20 mouse cellular contexts compared by ENCODE assay signal in genomic region chr10:40399328-40399727, GRCm38 (mm10). TPM values are rescaled to one million over a fixed set of nuclear protein-coding genes. Genes with fewer than 3 reads are reported as not detected.
DNase-seq lines count a peak whose midpoint lies in the region; ATAC-seq and TF ChIP-seq lines count a peak whose summit lies in the region.
"Had no signal": no experiment of that assay in that cellular context is flagged by ENCODE, and none has a peak within 500 bp of the region (broad histone marks: within the 10 kb centered on the region; RNA-seq: fewer than 3 reads in every experiment).

No protein-coding gene starts in this region.

- no peak for TF ChIP-seq RAD21 in MEL (IDR thresholded peaks at IDR 0.05; ENCODE audit: low read depth, low read length)

- H3K4me3 ChIP-seq in liver, adult 2 months (ENCODE audit: insufficient read depth, low read depth, low read length), result no peak overlapping the region
- H3K4me3 ChIP-seq in liver, embryonic 12.5 days, result no peak overlapping the region
- H3K4me3 ChIP-seq in MEL (ENCODE audit: control insufficient read depth in 1 of 2, insufficient read depth in 1 of 2, low read depth in 2 of 2, low read length in 2 of 2), result no peak overlapping the region
- H3K4me3 ChIP-seq in midbrain, embryonic 16.5 days (ENCODE audit: low read depth, low read length), result no peak overlapping the region
- H3K4me3 ChIP-seq: embryonic facial prominence, embryonic 10.5 days; embryonic facial prominence, embryonic 12.5 days; forebrain, embryonic 13.5 days; forebrain, embryonic 15.5 days had no signal

- no peak for TF ChIP-seq POLR2A in liver, adult 2 months (IDR thresholded peaks at IDR 0.05; ENCODE audit: extremely low read depth, insufficient read depth, low read length)
- TF ChIP-seq POLR2A in MEL (IDR thresholded peaks at IDR 0.05; ENCODE audit: control insufficient read depth in 1 of 2, insufficient read depth in 1 of 2, low read depth in 1 of 2, low read length in 2 of 2, poor library complexity in 1 of 2), result no peak

- no peak overlapping the region for H3K9ac ChIP-seq in liver, adult 2 months (ENCODE audit: low read depth, low read length)
- H3K9ac ChIP-seq in liver, embryonic 12.5 days, result no peak overlapping the region
- H3K9ac ChIP-seq in MEL (ENCODE audit: control insufficient read depth, low read depth, low read length, poor library complexity, severe bottlenecking), result no peak overlapping the region
- no peak overlapping the region for H3K9ac ChIP-seq in midbrain, embryonic 16.5 days (ENCODE audit: low read depth, low read length)
- H3K9ac ChIP-seq: embryonic facial prominence, embryonic 12.5 days; forebrain, embryonic 13.5 days; forebrain, embryonic 15.5 days had no signal

- no peak for ATAC-seq in liver, embryonic 12.5 days
- peak; percentile 62 for ATAC-seq in megakaryocyte progenitor cell, adult 5-6 weeks (replicated peaks; ENCODE audit: poor library complexity)
- no peak for ATAC-seq in midbrain, embryonic 16.5 days
- ATAC-seq: activated CD4-positive, CD25-positive, alpha-beta regulatory T cell, adult 4 months; forebrain, embryonic 13.5 days; forebrain, embryonic 15.5 days; Patski had no signal

- TF ChIP-seq EP300 in MEL (IDR thresholded peaks at IDR 0.05; ENCODE audit: low read depth in 1 of 2, low read length in 2 of 2), result peak; percentile 42 to 70

- WGBS in liver, adult 2 months, result 55% methylated on average over 2 of the region's 2 CpGs
- WGBS in liver, embryonic 12.5 days (ENCODE audit: insufficient replicate concordance), result 60% methylated on average over 2 of the region's 2 CpGs
- 83% methylated on average over 2 of the region's 2 CpGs for WGBS in midbrain, embryonic 16.5 days

- no peak overlapping the region for H3K4me2 ChIP-seq in liver, embryonic 12.5 days
- H3K4me2 ChIP-seq in midbrain, embryonic 16.5 days (ENCODE audit: low read length), result no peak overlapping the region
- H3K4me2 ChIP-seq: embryonic facial prominence, embryonic 12.5 days; forebrain, embryonic 13.5 days; forebrain, embryonic 15.5 days had no signal

- no peak for TF ChIP-seq CTCF in liver, adult 2 months (IDR thresholded peaks at IDR 0.05; ENCODE audit: low read depth, low read length)
- TF ChIP-seq CTCF in MEL (IDR thresholded peaks at IDR 0.05 in 2 of 3, conservative IDR thresholded peaks at IDR 0.05 in 1 of 3; ENCODE audit: control insufficient read depth in 1 of 3, insufficient read depth in 1 of 3, low read depth in 2 of 3, low read length in 3 of 3, poor library complexity in 1 of 3, severe bottlenecking in 1 of 3), result no peak

- H3K9me3 ChIP-seq in liver, embryonic 12.5 days (replicated peaks), result no peaks in the 10 kb centered on the region
- no peaks in the 10 kb centered on the region for H3K9me3 ChIP-seq in MEL (replicated peaks; ENCODE audit: insufficient read depth, low read length)
- no peaks in the 10 kb centered on the region for H3K9me3 ChIP-seq in midbrain, embryonic 16.5 days (replicated peaks; ENCODE audit: control insufficient read depth, low read length, poor library complexity, severe bottlenecking)
- H3K9me3 ChIP-seq: embryonic facial prominence, embryonic 10.5 days; embryonic facial prominence, embryonic 12.5 days; forebrain, embryonic 13.5 days; forebrain, embryonic 15.5 days had no signal

- peak; percentile 27 for DNase-seq in liver, adult 2 months (ENCODE audit: extremely low read depth, low read depth, low spot score)
- peak; percentile 31 for DNase-seq in MEL (ENCODE audit: low read depth, low spot score)
- no peak for DNase-seq in kidney, postnatal 10 days
- DNase-seq: adrenal gland, adult 8-10 months; adrenal gland, postnatal 14 days; adrenal gland, postnatal 36 days; cerebellum, adult 11-12 months; cerebellum, adult 2 months; cerebellum, adult 9-10 months; cerebellum, postnatal 10 days; cerebellum, postnatal 25 days had no signal

- H3K27me3 ChIP-seq in liver, adult 2 months (ENCODE audit: control insufficient read depth, insufficient read depth, low read length), result no peaks in the 10 kb centered on the region
- H3K27me3 ChIP-seq in liver, embryonic 12.5 days (replicated peaks), result no peaks in the 10 kb centered on the region
- no peaks in the 10 kb centered on the region for H3K27me3 ChIP-seq in MEL (ENCODE audit: control insufficient read depth in 1 of 2, insufficient read depth in 2 of 2, low read length in 2 of 2)
- no peaks in the 10 kb centered on the region for H3K27me3 ChIP-seq in midbrain, embryonic 16.5 days (ENCODE audit: control insufficient read depth, insufficient read depth, low read depth, low read length)
- H3K27me3 ChIP-seq: embryonic facial prominence, embryonic 12.5 days; forebrain, embryonic 13.5 days; forebrain, embryonic 15.5 days; Patski had no signal

- no peaks in the 10 kb centered on the region for H3K36me3 ChIP-seq in liver, adult 2 months (ENCODE audit: control insufficient read depth, insufficient read depth, low read length)
- H3K36me3 ChIP-seq in liver, embryonic 12.5 days, result peaks cover 5% of the 10 kb centered on the region; the same call in 1 of the 2 replicates
- peaks cover 0 to 12% of the 10 kb centered on the region in 2 experiments; a peak in 3 of 4 replicates for H3K36me3 ChIP-seq in MEL (ENCODE audit: control insufficient read depth in 1 of 2, insufficient read depth in 2 of 2, low read length in 2 of 2)
- H3K36me3 ChIP-seq in midbrain, embryonic 16.5 days (ENCODE audit: control insufficient read depth, insufficient read depth, low read length), result no peaks in the 10 kb centered on the region
- H3K36me3 ChIP-seq: embryonic facial prominence, embryonic 12.5 days; forebrain, embryonic 15.5 days had no signal

- no peaks in the 10 kb centered on the region for H3K4me1 ChIP-seq in liver, adult 2 months (ENCODE audit: control insufficient read depth, insufficient read depth, low read length)
- H3K4me1 ChIP-seq in liver, embryonic 12.5 days, result peaks cover 6% of the 10 kb centered on the region; the same call in 1 of the 2 replicates
- peaks cover 3 to 6% of the 10 kb centered on the region in 2 experiments for H3K4me1 ChIP-seq in MEL (ENCODE audit: control insufficient read depth in 1 of 2, insufficient read depth in 2 of 2, low read length in 2 of 2)
- no peaks in the 10 kb centered on the region for H3K4me1 ChIP-seq in midbrain, embryonic 16.5 days (ENCODE audit: control insufficient read depth, insufficient read depth, low read length)
- H3K4me1 ChIP-seq: embryonic facial prominence, embryonic 10.5 days; embryonic facial prominence, embryonic 12.5 days; forebrain, embryonic 13.5 days; forebrain, embryonic 15.5 days had no signal

- no peaks in the 10 kb centered on the region; the same call in 1 of the 2 replicates for H3K79me2 ChIP-seq in liver, adult 2 months (ENCODE audit: control insufficient read depth, insufficient read depth, low read length)
- no peaks in the 10 kb centered on the region; the same call in 1 of the 2 replicates for H3K79me2 ChIP-seq in MEL (ENCODE audit: control insufficient read depth, insufficient read depth, low read length, poor library complexity)

- H3K27ac ChIP-seq in liver, adult 2 months (replicated peaks; ENCODE audit: insufficient read depth, low read depth, low read length), result no peak overlapping the region
- H3K27ac ChIP-seq in liver, embryonic 12.5 days, result no peak overlapping the region
- H3K27ac ChIP-seq in MEL (ENCODE audit: control insufficient read depth, low read depth, low read length), result no peak overlapping the region
- no peak overlapping the region for H3K27ac ChIP-seq in midbrain, embryonic 16.5 days (ENCODE audit: low read length)
- H3K27ac ChIP-seq: embryonic facial prominence, embryonic 10.5 days; embryonic facial prominence, embryonic 12.5 days; forebrain, embryonic 13.5 days; forebrain, embryonic 15.5 days had no signal

TF ChIP-seq in MEL, 35 proteins besides CTCF, POLR2A, EP300 and RAD21:
- TF ChIP-seq ZKSCAN1 (IDR thresholded peaks at IDR 0.05; ENCODE audit: low read depth, low read length), result no peak
- no peak for TF ChIP-seq POLR2AphosphoS5 (IDR thresholded peaks at IDR 0.05; ENCODE audit: borderline replicate concordance, low read depth, low read length)
- TF ChIP-seq USF2 (IDR thresholded peaks at IDR 0.05; ENCODE audit: borderline replicate concordance in 1 of 2, insufficient read depth in 1 of 2, low read depth in 1 of 2, low read length in 2 of 2), result no peak
- peak; percentile 44; the same call in 1 of the 2 replicates for TF ChIP-seq RCOR1 (IDR thresholded peaks at IDR 0.05; ENCODE audit: low read depth, low read length)
- TF ChIP-seq ZNF384 (IDR thresholded peaks at IDR 0.05; ENCODE audit: low read depth, low read length), result no peak
- TF ChIP-seq TAL1 (IDR thresholded peaks at IDR 0.05; ENCODE audit: low read length), result peak; percentile 18; the same call in 1 of the 2 replicates
- no peak for TF ChIP-seq TBP (IDR thresholded peaks at IDR 0.05; ENCODE audit: low read depth, low read length)
- TF ChIP-seq SIN3A (IDR thresholded peaks at IDR 0.05; ENCODE audit: low read length), result no peak
- TF ChIP-seq GATA1 (IDR thresholded peaks at IDR 0.05; ENCODE audit: low read depth, low read length), result peak; percentile 53
- no peak for TF ChIP-seq UBTF (IDR thresholded peaks at IDR 0.05; ENCODE audit: borderline replicate concordance, insufficient read depth, low read depth, low read length)
- TF ChIP-seq ETS1 (IDR thresholded peaks at IDR 0.05; ENCODE audit: low read depth, low read length), result peak; percentile 20; the same call in 1 of the 2 replicates
- TF ChIP-seq TCF12 (IDR thresholded peaks at IDR 0.05; ENCODE audit: low read depth, low read length), result peak; percentile 55; the same call in 1 of the 2 replicates
- TF ChIP-seq ZC3H11A (IDR thresholded peaks at IDR 0.05; ENCODE audit: low read depth, low read length), result no peak
- TF ChIP-seq MYB (IDR thresholded peaks at IDR 0.05; ENCODE audit: low read depth, low read length), result no peak
- no peak for TF ChIP-seq MEF2A (IDR thresholded peaks at IDR 0.05; ENCODE audit: extremely low read depth, insufficient replicate concordance, low read depth, low read length, poor library complexity, severe bottlenecking)

RNA-seq across cellular contexts. Expression of gene Cdk19, which starts 60.0 kb away (rescaled TPM):
- 3.6 and 4.3 TPM in 2 replicates for total RNA-seq in liver, adult 2 months (2014; rRNA removed)
- polyA plus RNA-seq in liver, adult 2 months (2012; rRNA removed), result 1.2 and 1.4 TPM in 2 replicates
- 4.4 and 4.8 TPM in 2 replicates for polyA plus RNA-seq in liver, embryonic 12.5 days (2016; fragmentation: Nextera tagmentation; extraction: Ambion mirVana)
- total RNA-seq in MEL (2012; rRNA removed), result 2.8 and 4.8 TPM in 2 replicates
- polyA plus RNA-seq in MEL (2012; ENCODE audit: insufficient read depth in 1 of 2, insufficient read length in 2 of 2, low read depth in 1 of 2, low replicate concordance in 2 of 2, missing spikeins in 1 of 2), result 1 to 10 TPM in 1 of 2 experiments, not detected in 1; 8.2 TPM
- total RNA-seq in megakaryocyte progenitor cell, adult 5-6 weeks (2015), result 47.8 and 49.0 TPM in 2 replicates
- total RNA-seq in megakaryocyte progenitor cell, adult 5-6 weeks (2017), result 38.6 and 39.0 TPM in 2 replicates
- polyA plus RNA-seq in midbrain, embryonic 16.5 days (2015; fragmentation: Nextera tagmentation; extraction: Ambion mirVana), result 7.2 and 7.7 TPM in 2 replicates
